Mouse (Mus musculus) lung, adult 2 months (tissue): ENCODE data around the gene Dner. TPM values are rescaled to one million over a fixed set of nuclear protein-coding genes. Genes with fewer than 3 reads are reported as not detected.

Experiments
- DNase-seq: peaks from one replicate; pipeline ENCODE4 v3.0.0; 2022
- H3K4me1 ChIP-seq: fragments of 200-500 bp; 2 replicates; pipeline ENCODE4 v1.6.1; 2011; ENCODE audit warnings: low read length; ENCODE audit not compliant: control insufficient read depth, insufficient read depth
- H3K4me3 ChIP-seq: fragments of 200-500 bp; replicated peaks from 2 replicates; pipeline ENCODE3; 2011; ENCODE audit warnings: low read depth, mild to moderate bottlenecking, control low read depth, low read length; ENCODE audit errors: extremely low read depth
- CTCF ChIP-seq: fragments of 200-500 bp; IDR thresholded peaks from 2 replicates; pipeline ENCODE4 v1.5.1; 2011; ENCODE audit warnings: mild to moderate bottlenecking, low read length, control low read depth; ENCODE audit not compliant: insufficient read depth
- POLR2A ChIP-seq: fragments of 200-500 bp; IDR thresholded peaks from 2 replicates; pipeline ENCODE4 v1.6.1; 2011; ENCODE audit warnings: low read depth, mild to moderate bottlenecking, control low read depth, low read length, borderline replicate concordance; ENCODE audit errors: extremely low read depth
- WGBS: fragments of 180-500 bp; shearing (Covaris S2); methylation state at CpG from one replicate; pipeline ENCODE4 v1.1.7; 2018; 5-methylcytosine and 5-hydroxymethylcytosine counted together
- polyA plus RNA-seq: library from polyadenylated mRNA; depleted of rRNA; stranded (reverse); fragments of >200 nt; gene quantifications from 2 replicates; pipeline ENCODE4 v1.2.3, GENCODE M21; 2012

Dner gene
- polyA plus RNA-seq, 1 experiment: 1.5 TPM

DNA sequence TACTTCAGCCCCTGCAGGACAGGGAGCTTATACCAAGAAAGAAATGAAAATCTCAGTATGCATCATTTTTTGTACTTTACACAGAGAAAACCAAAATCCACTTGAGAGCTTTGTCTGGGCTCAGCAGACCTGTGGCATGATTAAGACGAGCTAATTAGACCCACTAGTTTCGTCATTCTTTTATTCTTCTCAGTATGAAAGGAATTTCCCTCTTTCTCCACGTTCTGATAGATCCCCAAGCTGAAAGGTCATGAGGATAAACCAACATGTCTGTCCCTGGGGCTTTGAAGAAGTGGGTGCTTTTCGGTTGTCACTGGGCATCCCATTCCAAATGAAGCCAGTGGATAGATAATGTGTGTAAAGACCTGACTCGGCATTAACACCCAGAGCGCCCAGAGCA, 278.7 kb downstream of the Dner start:
- H3K4me3 ChIP-seq: no peak overlapping the region
- no peak for TF ChIP-seq POLR2A
- TF ChIP-seq CTCF: no peak
- whole genome bisulfite sequencing: 60% methylated on average over 6 of the region's 6 CpGs
- H3K4me1 ChIP-seq: no peaks in the 10 kb centered on the region
- DNase-seq: no peak

DNA sequence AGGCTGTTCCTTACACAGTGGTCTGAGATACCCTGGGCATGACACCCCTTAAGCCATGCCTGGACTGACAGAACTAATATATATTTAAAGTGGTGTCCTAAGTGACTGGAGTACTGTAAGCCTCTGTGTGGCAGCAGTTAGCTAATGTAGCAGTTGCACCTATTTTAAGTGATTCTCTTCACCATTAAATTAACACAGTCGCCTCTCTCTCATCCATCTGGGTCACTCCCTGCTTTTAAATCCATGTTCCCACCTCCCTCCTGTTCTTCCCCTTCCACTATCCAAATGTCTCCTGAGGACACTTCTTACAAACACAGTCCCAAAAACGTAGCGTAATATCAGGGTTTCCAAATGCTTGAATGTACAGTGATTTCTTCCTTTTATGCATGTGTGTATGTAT, 281.6 kb downstream of the Dner start:
- 86% methylated on average over 3 of the region's 3 CpGs for WGBS
- no peak for DNase-seq
- no peak overlapping the region for H3K4me3 ChIP-seq
- no peak for TF ChIP-seq POLR2A
- no peak for TF ChIP-seq CTCF
- H3K4me1 ChIP-seq: no peaks in the 10 kb centered on the region

DNA sequence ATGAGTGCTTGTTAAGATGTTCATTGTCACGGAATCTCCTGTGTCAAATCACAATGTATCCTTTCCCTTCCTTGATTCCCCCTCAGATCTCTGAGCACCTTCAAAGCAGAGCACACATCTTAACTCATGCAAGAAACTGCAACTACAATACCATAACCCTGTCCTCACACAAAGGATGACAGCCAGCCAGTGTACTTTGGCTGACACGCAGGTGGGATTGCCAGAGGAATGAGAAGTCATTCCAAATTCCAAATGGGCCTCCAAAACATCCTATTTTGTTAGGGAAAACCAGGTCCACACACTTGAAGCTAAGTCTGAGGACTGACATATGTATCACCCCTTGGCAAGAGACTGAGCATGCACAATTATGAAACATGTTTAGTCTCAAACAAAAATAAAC, 286.5 kb downstream of the Dner start:
- TF ChIP-seq CTCF: no peak
- no peak for TF ChIP-seq POLR2A
- 59% methylated on average over 2 of the region's 2 CpGs for WGBS
- Histone ChIP-seq H3K4me1 (peaks cover 5% of the 10 kb centered on the region; the same call in 1 of the 2 replicates), H3K4me3 (no peak overlapping the region)
- DNase-seq: no peak

DNA sequence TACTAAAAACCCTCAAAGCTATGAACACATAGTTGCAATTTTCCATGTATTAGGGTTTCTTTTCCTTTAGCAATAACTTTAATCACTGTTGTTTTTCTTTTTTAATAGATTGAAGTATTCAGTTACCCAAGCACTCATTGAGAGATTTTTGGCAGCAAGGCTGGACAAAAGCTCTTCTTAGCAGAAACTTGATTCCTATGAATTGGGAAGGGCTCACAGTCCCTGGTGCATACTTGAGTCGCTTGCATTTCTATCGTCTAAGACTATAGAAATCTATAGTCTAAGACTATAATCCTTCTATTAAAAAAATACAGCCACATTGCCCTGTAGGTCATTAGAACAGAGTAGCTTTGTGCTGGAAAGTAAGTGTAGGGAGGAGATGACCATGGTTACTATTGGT, 287.1 kb downstream of the Dner start:
- 53% methylated on average over 2 of the region's 2 CpGs for WGBS
- Histone ChIP-seq H3K4me3 (no peak overlapping the region), H3K4me1 (peaks cover 5% of the 10 kb centered on the region; the same call in 1 of the 2 replicates)
- no peak for DNase-seq
- TF ChIP-seq CTCF: no peak
- TF ChIP-seq POLR2A: no peak

DNA sequence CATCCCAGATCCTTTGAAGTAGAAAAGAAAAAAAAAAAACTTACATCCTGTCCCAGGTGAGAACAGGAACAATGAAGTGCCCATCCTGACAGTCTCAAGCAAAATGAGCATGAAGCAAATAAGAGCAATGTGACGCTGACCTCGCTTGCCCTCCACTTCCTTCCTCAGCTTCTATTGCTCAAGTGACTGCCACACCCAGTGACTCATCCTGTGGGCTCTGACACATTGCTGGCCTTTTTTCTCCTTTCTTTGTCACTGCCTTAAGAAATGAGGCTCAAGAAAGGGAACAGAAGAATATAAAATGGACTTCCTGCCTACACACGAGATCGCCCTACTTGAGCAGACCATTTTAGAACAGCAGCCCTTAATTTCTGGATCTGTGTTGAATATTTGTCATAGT, 289.1 kb downstream of the Dner start:
- H3K4me3 ChIP-seq: no peak overlapping the region
- no peak for TF ChIP-seq POLR2A
- no peak for TF ChIP-seq CTCF
- H3K4me1 ChIP-seq: peaks cover 5% of the 10 kb centered on the region; the same call in 1 of the 2 replicates
- WGBS: 23% methylated on average over 4 of the region's 4 CpGs
- peak; percentile 22 for DNase-seq

DNA sequence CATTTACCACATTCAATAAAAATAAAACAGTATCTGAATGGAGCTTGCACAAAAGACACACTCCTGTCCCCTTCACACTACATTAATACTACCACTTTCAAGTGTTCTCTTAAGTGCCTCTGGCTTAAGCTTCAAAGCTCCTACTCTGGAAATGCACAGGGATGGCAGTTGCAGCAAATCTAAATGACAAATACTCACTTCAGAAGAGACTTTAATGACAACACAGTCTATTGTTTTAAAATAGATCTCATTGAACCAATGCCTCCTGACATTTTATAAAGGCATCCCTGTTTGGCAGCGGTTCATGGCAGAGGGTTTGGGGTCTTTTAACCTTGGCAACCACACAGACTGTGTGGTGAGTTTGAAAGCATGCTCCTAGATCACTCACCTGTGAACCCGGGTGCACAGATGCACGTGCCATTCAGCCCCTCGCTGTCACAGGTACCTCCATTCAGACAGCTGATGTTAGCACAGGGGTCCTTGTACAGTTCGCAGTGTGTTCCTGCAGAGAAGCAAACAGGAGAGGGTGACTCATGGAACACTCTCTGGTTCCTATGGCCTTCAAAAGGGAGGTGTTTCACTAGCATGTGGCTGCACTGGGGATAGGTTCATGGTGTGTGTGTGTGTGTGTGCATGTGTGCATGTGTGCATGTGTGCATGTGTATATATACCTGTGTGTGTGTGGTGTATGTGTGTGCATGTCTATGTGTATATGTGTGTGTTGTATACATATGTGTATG, 290.3 kb downstream of the Dner start:
- no peak for DNase-seq
- Histone ChIP-seq H3K4me3 (no peak overlapping the region), H3K4me1 (peaks cover 5% of the 10 kb centered on the region; the same call in 1 of the 2 replicates)
- WGBS: 70% methylated on average over 5 of the region's 5 CpGs
- TF ChIP-seq CTCF: no peak
- no peak for TF ChIP-seq POLR2A

DNA sequence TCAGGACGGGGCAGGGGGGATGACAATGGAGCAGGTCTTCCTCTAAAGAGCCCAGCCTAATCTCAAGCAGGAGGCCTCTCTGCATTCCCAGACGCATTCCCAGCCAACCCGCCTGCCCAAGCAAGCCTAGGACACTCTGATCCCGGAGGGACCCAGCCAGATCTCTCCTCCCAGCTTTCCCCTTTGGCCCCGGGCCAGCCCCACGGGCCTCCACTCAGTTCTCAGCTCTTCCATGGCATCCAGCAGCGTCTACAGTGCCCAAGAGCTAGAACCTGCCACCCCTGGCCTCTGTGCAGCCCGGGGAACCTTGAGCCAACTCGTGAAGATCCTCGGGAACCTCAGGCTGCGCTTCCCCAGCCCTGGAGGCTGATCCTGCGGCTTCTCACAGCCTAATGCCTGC, 291.1 kb downstream of the Dner start:
- no peak for DNase-seq
- WGBS: 49% methylated on average over 12 of the region's 12 CpGs
- Histone ChIP-seq H3K4me1 (peaks cover 5% of the 10 kb centered on the region; the same call in 1 of the 2 replicates), H3K4me3 (no peak overlapping the region)
- TF ChIP-seq CTCF (no peak), POLR2A (no peak)

DNA sequence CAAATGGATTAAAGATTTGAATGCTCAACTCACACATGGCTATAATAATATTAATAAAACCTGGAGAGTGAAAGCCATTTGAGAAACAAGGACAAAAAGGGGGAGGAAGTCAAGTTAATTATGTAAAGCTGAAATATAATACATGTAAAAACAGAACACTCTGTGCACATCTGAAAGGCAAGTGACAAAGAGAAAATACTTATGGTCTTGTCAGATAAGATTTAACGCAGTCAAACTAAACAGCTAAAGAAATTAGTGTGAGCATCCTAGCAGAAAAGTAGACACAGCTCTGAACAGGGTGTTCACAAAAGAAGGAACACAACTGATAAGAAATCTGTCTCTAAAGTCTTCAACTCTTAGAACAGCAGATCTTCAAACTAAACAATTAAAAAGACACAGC, 293.9 kb downstream of the Dner start:
- Histone ChIP-seq H3K4me3 (no peak overlapping the region), H3K4me1 (peaks cover 4% of the 10 kb centered on the region; the same call in 1 of the 2 replicates)
- TF ChIP-seq CTCF: no peak
- 59% methylated on average over 1 of the region's 1 CpGs for WGBS
- DNase-seq: no peak

DNA sequence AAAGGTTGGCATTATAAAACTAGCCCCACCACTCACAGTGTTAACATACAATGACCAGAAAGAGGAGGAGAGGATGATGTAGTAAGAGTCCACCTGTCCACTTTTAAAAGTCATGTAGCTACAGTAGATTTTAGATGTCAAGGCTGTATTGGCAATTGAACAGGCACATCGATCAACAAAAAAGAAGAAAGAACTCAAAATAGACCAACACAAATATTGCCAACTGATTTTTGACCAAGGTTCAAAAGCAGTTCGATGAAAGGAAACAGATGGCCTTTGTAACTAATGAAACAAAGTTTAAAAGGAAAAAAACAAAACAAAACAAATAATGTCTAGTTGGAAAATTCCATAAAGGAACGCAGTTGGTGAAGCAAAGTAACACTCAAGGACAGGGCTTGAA, 296.4 kb downstream of the Dner start:
- no peak for DNase-seq
- WGBS: 54% methylated on average over 3 of the region's 3 CpGs
- Histone ChIP-seq H3K4me3 (no peak overlapping the region), H3K4me1 (peaks cover 3% of the 10 kb centered on the region; the same call in 1 of the 2 replicates)
- TF ChIP-seq CTCF (no peak), POLR2A (no peak)

DNA sequence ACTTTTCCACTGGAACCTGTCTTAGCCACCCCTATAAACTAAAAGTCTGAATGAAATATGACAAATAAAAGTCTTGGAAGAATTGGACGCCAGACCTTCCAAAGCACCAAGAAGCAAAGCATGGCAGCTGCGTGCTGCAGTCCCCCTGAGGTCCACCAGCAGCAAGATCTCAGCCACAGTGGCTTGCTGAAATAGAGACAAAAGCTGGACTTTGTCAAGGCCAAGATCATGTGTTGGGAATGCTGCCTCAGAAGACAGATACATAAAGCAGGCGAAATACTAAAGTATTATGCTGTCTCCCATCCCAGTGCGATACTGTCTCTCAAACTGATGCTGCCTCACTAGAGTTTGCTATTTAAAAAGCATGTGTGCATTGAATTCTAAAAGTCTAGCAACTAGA, 296.9 kb downstream of the Dner start:
- no peak for DNase-seq
- Histone ChIP-seq H3K4me3 (no peak overlapping the region), H3K4me1 (peaks cover 3% of the 10 kb centered on the region; the same call in 1 of the 2 replicates)
- whole genome bisulfite sequencing: 75% methylated on average over 4 of the region's 4 CpGs
- TF ChIP-seq POLR2A: no peak
- no peak for TF ChIP-seq CTCF
